Mouse (Mus musculus) myocyte (in vitro differentiated cells): Measurements from ENCODE around the gene Yap1.

Experiments
- E2F4 ChIP-seq: IDR thresholded peaks from one replicate; pipeline ENCODE4 v1.6.1; 2011; ENCODE audit warnings: mild to moderate bottlenecking, control low read depth, moderate library complexity; ENCODE audit not compliant: insufficient read depth
- MAX ChIP-seq: IDR thresholded peaks from one replicate; pipeline ENCODE4 v1.6.1; 2011; ENCODE audit warnings: low read depth, mild to moderate bottlenecking, control low read depth
- MYOD1 ChIP-seq, 3 experiments: IDR thresholded peaks; one replicate each; pipeline ENCODE4 v1.6.1; 2011; ENCODE audit warnings: control low read depth in 2 of 3, low read depth in 2 of 3, mild to moderate bottlenecking in 2 of 3, moderate library complexity in 1 of 3; ENCODE audit not compliant: insufficient read length in 2 of 3, control insufficient read depth in 1 of 3
- POLR2A ChIP-seq: IDR thresholded peaks from one replicate; pipeline ENCODE4 v1.6.1; 2011; ENCODE audit warnings: low read depth, mild to moderate bottlenecking, control low read depth, moderate library complexity; ENCODE audit not compliant: insufficient read length
- POLR2AphosphoS2 ChIP-seq: IDR thresholded peaks from one replicate; pipeline ENCODE4 v1.6.1; 2011; ENCODE audit warnings: low read depth, control low read depth; ENCODE audit not compliant: insufficient read length
- REST ChIP-seq: IDR thresholded peaks from one replicate; pipeline ENCODE4 v1.6.1; 2011; ENCODE audit warnings: mild to moderate bottlenecking, control low read depth, moderate library complexity; ENCODE audit not compliant: insufficient read depth, insufficient read length
- SRF ChIP-seq: IDR thresholded peaks from one replicate; pipeline ENCODE4 v1.6.1; 2011; ENCODE audit warnings: low read depth; ENCODE audit not compliant: control insufficient read depth, insufficient read length
- TCF12 ChIP-seq: IDR thresholded peaks from one replicate; pipeline ENCODE4 v1.6.1; 2011; ENCODE audit warnings: mild to moderate bottlenecking, control low read depth; ENCODE audit not compliant: poor library complexity, insufficient read depth, severe bottlenecking
- TCF3 ChIP-seq: IDR thresholded peaks from one replicate; pipeline ENCODE4 v1.6.1; 2011; ENCODE audit warnings: low read depth, control low read depth; ENCODE audit not compliant: insufficient read length
- USF1 ChIP-seq: IDR thresholded peaks from one replicate; pipeline ENCODE4 v1.6.1; 2011; ENCODE audit warnings: low read depth, mild to moderate bottlenecking, control low read depth, moderate library complexity

- TF ChIP-seq POLR2A: no peak
- no peak for TF ChIP-seq TCF12
- TF ChIP-seq POLR2AphosphoS2: no peak
- no peak for TF ChIP-seq USF1
- TF ChIP-seq MAX: no peak
- TF ChIP-seq MYOD1 (IDR thresholded peaks at IDR 0.05; ENCODE audit: control insufficient read depth in 1 of 3, insufficient read length in 2 of 3, low read depth in 2 of 3): no peak
- TF ChIP-seq E2F4: no peak
- no peak for TF ChIP-seq REST
- no peak for TF ChIP-seq TCF3
- no peak for TF ChIP-seq SRF
Observed at GRCm38 (mm10) chr9:7942701-7943100, 61.7 kb downstream of the Yap1 start.
